Mouse (Mus musculus) embryonic facial prominence, embryonic 15.5 days (tissue): ENCODE measurements around the gene Rhpn2. TPM values are rescaled to one million over a fixed set of nuclear protein-coding genes. Genes with fewer than 3 reads are reported as not detected.
A peak's percentile ranks its signal among the peaks of the same experiment; 100 is the strongest.

Source experiments
- ATAC-seq: fragments of 200-750 bp; cut with Nextera tagmentation; 2 replicates; pipeline ENCODE4 v1.8.0; 2017; ENCODE audit warnings: low read depth, moderate TSS enrichment; ENCODE audit not compliant: insufficient number of reproducible peaks, low FRiP score, low TSS enrichment
- H3K27ac ChIP-seq: fragments of 300-500 bp; sonication (generic); replicated peaks from 2 replicates; pipeline ENCODE4 v1.5.1; 2015; ENCODE audit warnings: mild to moderate bottlenecking, inconsistent platforms
- H3K27me3 ChIP-seq: fragments of 300-500 bp; sonication (generic); 2 replicates; pipeline ENCODE4 v1.6.1; 2015; ENCODE audit warnings: inconsistent platforms
- H3K36me3 ChIP-seq: fragments of 300-500 bp; sonication (generic); 2 replicates; pipeline ENCODE4 v1.6.1; 2015; ENCODE audit warnings: mild to moderate bottlenecking, inconsistent platforms
- H3K4me1 ChIP-seq: fragments of 300-500 bp; sonication (generic); 2 replicates; pipeline ENCODE4 v1.6.1; 2015; ENCODE audit warnings: inconsistent platforms
- H3K4me2 ChIP-seq: fragments of 300-500 bp; sonication (generic); replicated peaks from 2 replicates; pipeline ENCODE4 v1.6.1; 2015; ENCODE audit warnings: mild to moderate bottlenecking, inconsistent platforms
- H3K4me3 ChIP-seq: fragments of 300-500 bp; sonication (generic); replicated peaks from 2 replicates; pipeline ENCODE4 v1.5.1; 2015; ENCODE audit warnings: mild to moderate bottlenecking, inconsistent platforms
- H3K9ac ChIP-seq: fragments of 300-500 bp; sonication (generic); 2 replicates; pipeline ENCODE4 v1.6.1; 2015; ENCODE audit warnings: inconsistent platforms
- H3K9me3 ChIP-seq: fragments of 300-500 bp; sonication (generic); replicated peaks from 2 replicates; pipeline ENCODE4 v1.6.1; 2016; ENCODE audit warnings: inconsistent platforms
- whole genome bisulfite sequencing: fragments of 180-500 bp; shearing (Covaris S2); methylation state at CpG from one replicate; pipeline ENCODE4 v1.1.7; 2015; 5-methylcytosine and 5-hydroxymethylcytosine counted together
- polyA plus RNA-seq: library from polyadenylated mRNA; unstranded; fragments of >200 nt; fragmentation: Nextera tagmentation; extraction: Ambion mirVana; gene quantifications from 2 replicates; pipeline ENCODE4 v1.2.1, GENCODE M21; 2015

Gene Rhpn2
- polyA plus RNA-seq, 1 experiment from 2014 or later, result 5.2 TPM

DNA sequence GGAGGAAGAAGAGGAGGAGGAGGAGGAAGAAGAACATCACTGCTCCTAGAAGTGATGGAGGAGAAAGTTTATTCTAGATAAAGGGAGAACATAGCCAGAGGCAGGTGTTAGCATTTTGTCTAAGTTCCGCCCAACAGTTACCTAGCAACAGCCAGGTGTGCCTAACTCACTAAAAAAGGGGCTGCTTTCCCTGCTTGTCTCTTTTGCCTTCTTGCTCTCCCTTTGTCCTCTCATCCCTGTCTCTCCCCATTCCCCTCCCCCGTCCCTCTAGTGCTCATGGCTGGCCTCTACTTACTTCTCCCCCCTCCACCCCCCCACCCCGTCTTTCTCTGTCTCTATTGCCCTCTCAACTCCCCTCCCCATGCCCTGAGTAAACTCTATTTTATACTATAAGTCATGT is 11.8 kb upstream of the Rhpn2 start:
- Histone ChIP-seq H3K4me3 (no peak overlapping the region), H3K36me3 (no peaks in the 10 kb centered on the region), H3K9ac (no peak overlapping the region), H3K27me3 (no peaks in the 10 kb centered on the region), H3K9me3 (no peaks in the 10 kb centered on the region), H3K4me2 (no peak overlapping the region), H3K27ac (no peak overlapping the region), H3K4me1 (peaks cover 12% of the 10 kb centered on the region)
- 30% methylated on average over 3 of the region's 3 CpGs for WGBS
- ATAC-seq, result no peak

DNA sequence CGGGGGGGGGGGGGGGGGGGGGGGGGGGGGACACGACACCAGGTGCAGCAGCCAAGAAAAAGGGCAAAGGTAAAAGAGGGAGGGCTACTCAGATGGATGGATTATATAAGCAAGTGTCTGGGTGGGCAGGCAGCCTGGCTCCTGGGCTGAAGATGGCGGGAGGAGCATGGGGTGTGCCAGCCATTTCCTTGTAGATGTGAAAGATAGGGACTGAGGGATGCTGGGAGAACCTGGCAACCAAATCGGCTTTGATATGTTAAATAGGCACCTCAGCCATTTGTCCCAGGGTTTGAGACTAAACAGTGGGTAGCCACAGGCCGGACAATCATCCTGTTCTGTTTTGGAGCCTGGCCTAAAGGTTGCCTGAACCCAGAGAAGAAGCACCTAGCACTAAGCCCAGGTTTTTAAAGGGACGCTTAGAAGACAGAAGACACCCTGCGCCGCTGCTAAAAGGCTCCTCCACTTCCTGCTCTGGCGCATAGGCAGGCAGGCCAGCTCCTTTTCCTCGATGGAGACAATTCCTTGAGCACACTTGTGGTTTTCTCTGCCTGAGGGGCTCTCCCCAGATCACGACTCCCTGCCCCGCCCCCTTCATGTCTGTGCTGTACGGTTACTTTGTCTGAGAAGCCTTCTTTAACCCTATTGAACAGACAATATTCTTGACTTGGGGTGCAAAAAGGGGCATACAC is 11.1 kb upstream of the Rhpn2 start:
- H3K36me3 ChIP-seq, result no peaks in the 10 kb centered on the region
- no peak overlapping the region for H3K27ac ChIP-seq
- H3K4me2 ChIP-seq, result peak overlapping the region; percentile 28
- no peaks in the 10 kb centered on the region for H3K9me3 ChIP-seq
- ATAC-seq, result no peak
- H3K9ac ChIP-seq, result 0 out of 2 replicates have a peak overlapping the region, but pooled peaks have one; percentile 23
- no peaks in the 10 kb centered on the region for H3K27me3 ChIP-seq
- H3K4me3 ChIP-seq, result no peak overlapping the region
- 7% methylated on average over 11 of the region's 13 CpGs for WGBS
- H3K4me1 ChIP-seq, result peaks cover 7% of the 10 kb centered on the region

DNA sequence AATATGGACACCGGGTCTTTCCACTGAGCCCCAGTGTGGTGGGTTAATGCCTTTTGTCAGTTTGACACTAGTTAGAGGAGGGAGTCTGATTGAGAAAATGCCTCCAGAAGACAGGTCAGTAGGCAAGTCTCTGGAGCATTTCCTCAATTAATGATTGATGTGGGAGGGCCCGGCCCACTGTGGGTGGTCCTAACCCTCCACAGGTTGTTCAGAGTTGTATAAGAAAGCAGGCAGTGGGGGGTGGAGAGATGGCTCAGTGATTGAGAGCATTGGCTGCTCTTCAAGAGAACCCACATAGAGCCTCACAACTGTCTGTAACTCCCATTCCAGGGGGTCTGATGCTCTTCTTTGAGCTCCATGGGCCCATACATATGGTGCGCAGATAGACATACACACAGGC is 2.4 kb upstream of the Rhpn2 start:
- Histone ChIP-seq H3K36me3 (no peaks in the 10 kb centered on the region), H3K9ac (no peak overlapping the region), H3K4me3 (no peak overlapping the region), H3K27me3 (peaks cover 16% of the 10 kb centered on the region), H3K4me1 (peaks cover 21% of the 10 kb centered on the region), H3K27ac (no peak overlapping the region), H3K4me2 (no peak overlapping the region), H3K9me3 (no peaks in the 10 kb centered on the region)
- WGBS, result 57% methylated on average over 3 of the region's 3 CpGs
- ATAC-seq, result no peak

DNA sequence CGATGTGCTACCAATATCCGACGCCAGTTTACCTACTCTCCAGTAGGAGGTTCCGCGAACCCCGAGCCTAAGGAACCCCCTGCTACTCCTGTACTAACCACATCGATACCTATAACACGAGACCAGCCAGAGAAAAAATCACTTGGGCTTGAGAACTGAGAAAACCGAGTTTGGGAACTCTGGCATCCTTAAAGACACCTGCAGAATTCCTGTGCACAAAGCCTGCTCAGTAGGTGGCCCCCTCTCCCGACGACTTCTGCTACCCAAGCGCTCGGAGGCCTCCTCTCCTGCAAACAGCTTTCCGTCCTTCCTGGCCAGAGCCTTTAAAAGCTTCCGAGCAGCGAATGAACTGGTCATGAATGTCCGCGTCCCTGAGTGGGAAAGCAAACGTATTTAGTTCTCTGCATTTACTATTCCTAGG is 729 bp upstream of the Rhpn2 start:
- Histone ChIP-seq H3K4me1 (peaks cover 21% of the 10 kb centered on the region), H3K27me3 (peaks cover 22% of the 10 kb centered on the region), H3K27ac (peak overlapping the region; percentile 80), H3K4me2 (peak overlapping the region; percentile 98), H3K9ac (peak overlapping the region; percentile 26; the same call in 1 of the 2 replicates), H3K36me3 (no peaks in the 10 kb centered on the region), H3K4me3 (peak overlapping the region; percentile 67), H3K9me3 (no peaks in the 10 kb centered on the region)
- WGBS, result under 1% methylated on average over 19 of the region's 19 CpGs
- no peak for ATAC-seq

DNA sequence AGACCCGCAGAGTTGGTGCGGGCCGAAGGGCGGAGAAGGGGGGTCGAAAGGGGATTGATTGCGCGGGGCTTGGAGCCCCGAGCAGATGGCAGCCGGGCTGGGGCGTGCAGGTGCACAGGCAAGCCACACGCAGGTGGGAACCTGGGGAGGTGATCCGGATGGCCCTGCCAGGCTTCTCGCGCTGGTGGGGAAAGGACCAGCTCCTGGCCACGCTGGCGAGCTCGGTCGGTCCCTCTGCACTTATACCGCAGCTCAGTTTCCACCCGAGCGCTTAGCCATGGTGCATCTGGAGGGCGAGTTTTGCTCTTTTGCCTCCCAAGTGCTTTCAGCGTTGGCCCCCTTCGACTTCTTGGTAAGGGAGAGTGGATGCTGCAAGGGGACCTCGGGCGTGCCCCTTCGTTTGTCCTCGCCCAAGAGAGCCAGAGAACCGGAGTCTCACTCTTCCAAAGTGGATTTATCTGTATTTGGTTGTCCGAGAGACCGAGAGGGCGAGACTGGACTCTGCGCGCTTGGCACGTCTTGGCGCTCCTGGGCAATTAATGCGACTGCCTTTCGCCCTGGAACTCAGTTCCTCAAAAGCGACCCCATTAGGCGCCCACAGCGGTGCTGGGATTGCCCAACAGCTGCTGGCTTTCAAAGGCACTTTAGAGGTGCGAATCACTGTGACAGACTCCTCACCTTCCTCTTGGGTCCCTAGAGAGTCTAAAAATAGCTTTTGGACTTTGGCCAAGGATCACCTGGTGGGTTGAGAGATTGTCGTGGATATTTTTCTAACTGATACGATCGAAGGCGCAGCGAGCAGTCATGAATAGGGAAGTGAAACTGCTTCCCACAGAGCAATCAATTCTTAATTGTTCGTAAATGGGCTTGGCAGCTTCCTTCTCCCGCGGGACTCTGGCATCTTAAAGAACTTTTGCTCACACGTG is 820 bp downstream of the Rhpn2 start:
- no peak overlapping the region; the same call in 1 of the 2 replicates for H3K27ac ChIP-seq
- peak overlapping the region; percentile 98 for H3K4me2 ChIP-seq
- WGBS, result under 1% methylated on average over 51 of the region's 51 CpGs
- peaks cover 23% of the 10 kb centered on the region for H3K4me1 ChIP-seq
- H3K4me3 ChIP-seq, result peak overlapping the region; percentile 67
- H3K27me3 ChIP-seq, result peaks cover 22% of the 10 kb centered on the region
- H3K36me3 ChIP-seq, result no peaks in the 10 kb centered on the region
- peak overlapping the region; percentile 47 for H3K9ac ChIP-seq
- no peak; the same call in none of the 2 replicates for ATAC-seq
- no peaks in the 10 kb centered on the region for H3K9me3 ChIP-seq

DNA sequence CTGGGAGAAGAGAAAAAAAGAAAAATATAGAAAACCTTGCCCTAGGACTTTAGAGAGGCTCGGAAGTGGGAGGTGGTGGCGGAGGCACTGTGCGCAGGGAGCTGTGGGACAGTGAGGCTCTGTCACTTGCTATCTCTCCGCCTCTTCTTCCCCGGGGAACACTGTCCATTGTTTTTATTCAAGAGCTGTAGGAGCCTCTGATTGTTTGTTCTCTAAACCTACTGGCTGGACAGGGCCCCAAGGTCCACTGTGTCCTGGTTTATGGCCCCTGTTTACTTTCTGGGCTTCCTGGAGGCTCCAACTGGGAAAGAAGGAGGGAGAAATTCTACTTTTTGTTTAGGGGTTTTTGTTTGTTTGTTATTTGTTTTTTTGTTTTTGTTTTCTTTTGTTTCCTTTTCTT is 6.2 kb downstream of the Rhpn2 start:
- Histone ChIP-seq H3K4me3 (no peak overlapping the region), H3K27ac (peak overlapping the region; percentile 53; the same call in 1 of the 2 replicates), H3K36me3 (no peaks in the 10 kb centered on the region), H3K4me1 (0 out of 2 replicates have a peak, but pooled peaks cover 6% of the 10 kb centered on the region), H3K27me3 (peaks cover 15% of the 10 kb centered on the region), H3K9ac (no peak overlapping the region), H3K9me3 (no peaks in the 10 kb centered on the region), H3K4me2 (no peak overlapping the region)
- 30% methylated on average over 5 of the region's 5 CpGs for WGBS
- no peak for ATAC-seq

DNA sequence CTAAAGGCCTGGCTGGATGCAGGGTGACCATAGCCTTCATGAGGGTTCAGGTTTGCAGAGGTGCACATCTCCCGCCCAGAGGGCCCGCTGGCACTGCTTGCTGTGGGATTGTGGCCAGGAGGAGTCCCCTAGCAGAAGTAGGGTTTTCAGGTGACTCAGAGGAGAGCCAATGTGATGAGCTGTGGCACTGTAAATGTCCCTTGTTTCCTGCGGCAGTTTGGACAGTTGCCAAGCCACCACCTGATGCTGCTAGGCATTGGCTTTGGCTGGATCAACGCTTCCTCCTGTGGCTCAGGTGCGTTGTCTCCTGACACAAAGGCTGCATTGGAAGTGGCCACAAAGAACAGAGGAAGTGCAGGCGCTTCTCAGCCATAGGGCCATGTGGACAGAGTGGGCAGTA is 7.3 kb downstream of the Rhpn2 start:
- Histone ChIP-seq H3K9me3 (no peaks in the 10 kb centered on the region), H3K9ac (no peak overlapping the region), H3K4me1 (0 out of 2 replicates have a peak, but pooled peaks cover 6% of the 10 kb centered on the region), H3K4me2 (no peak overlapping the region), H3K27me3 (peaks cover 9% of the 10 kb centered on the region; the same call in 1 of the 2 replicates), H3K27ac (no peak overlapping the region), H3K36me3 (no peaks in the 10 kb centered on the region), H3K4me3 (no peak overlapping the region)
- WGBS, result 73% methylated on average over 6 of the region's 6 CpGs
- peak; percentile 63; the same call in 1 of the 2 replicates for ATAC-seq

DNA sequence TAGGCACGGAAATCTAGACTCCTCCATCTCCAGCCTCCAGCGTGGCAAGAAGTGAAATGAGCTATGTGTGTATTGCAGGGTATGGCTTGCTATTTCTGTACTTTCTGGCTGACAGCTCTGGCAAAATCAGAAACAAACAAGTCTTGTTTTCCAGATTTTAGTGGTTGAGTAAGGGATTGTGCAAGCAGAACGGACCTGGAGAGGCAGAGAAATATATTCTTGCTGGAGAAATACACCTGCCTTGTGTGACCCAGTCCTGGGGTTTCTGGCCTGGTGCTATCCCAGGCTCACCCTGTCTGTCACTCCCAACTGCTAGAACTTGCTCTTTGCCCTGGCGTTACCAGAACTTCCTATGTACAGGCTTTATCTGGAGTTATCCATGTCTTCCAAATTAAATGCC is 8.5 kb downstream of the Rhpn2 start:
- 0 out of 2 replicates have a peak, but pooled peaks cover 6% of the 10 kb centered on the region for H3K4me1 ChIP-seq
- H3K27ac ChIP-seq, result no peak overlapping the region
- WGBS, result 57% methylated on average over 4 of the region's 4 CpGs
- H3K4me3 ChIP-seq, result no peak overlapping the region
- no peaks in the 10 kb centered on the region for H3K36me3 ChIP-seq
- H3K9me3 ChIP-seq, result no peaks in the 10 kb centered on the region
- no peak overlapping the region for H3K9ac ChIP-seq
- no peak overlapping the region for H3K4me2 ChIP-seq
- ATAC-seq, result no peak
- no peaks in the 10 kb centered on the region for H3K27me3 ChIP-seq

DNA sequence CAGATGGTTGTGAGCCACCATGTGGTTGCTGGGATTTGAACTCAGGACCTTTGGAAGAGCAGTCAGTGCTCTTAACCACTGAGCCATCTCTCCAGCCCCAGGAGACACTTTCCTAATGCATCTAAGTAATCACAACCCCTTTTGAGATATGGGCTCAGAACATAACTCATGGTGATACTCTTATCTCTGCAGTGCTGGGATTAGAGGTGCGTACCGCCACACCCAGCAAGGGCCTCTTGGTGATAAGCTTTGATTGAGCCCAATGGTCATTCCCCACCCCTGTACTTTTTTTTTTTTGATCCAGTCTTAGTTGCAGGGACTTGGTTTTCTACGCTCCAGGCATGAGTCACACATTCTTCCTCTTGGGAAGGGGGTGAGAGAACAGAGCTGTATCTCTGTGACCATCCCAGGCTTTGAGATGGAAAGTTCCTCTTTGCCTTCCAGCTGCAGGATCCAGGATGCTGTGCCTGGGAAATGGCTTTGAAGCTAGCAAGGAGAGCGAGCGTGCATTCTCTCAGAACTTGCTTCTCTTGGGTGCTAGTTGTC is 10.9 kb downstream of the Rhpn2 start:
- 89% methylated on average over 5 of the region's 5 CpGs for WGBS
- H3K27me3 ChIP-seq, result no peaks in the 10 kb centered on the region
- 0 out of 2 replicates have a peak, but pooled peaks cover 4% of the 10 kb centered on the region for H3K4me1 ChIP-seq
- no peaks in the 10 kb centered on the region for H3K36me3 ChIP-seq
- H3K4me2 ChIP-seq, result no peak overlapping the region
- no peak for ATAC-seq
- no peaks in the 10 kb centered on the region for H3K9me3 ChIP-seq
- H3K9ac ChIP-seq, result no peak overlapping the region
- H3K27ac ChIP-seq, result no peak overlapping the region
- H3K4me3 ChIP-seq, result no peak overlapping the region

DNA sequence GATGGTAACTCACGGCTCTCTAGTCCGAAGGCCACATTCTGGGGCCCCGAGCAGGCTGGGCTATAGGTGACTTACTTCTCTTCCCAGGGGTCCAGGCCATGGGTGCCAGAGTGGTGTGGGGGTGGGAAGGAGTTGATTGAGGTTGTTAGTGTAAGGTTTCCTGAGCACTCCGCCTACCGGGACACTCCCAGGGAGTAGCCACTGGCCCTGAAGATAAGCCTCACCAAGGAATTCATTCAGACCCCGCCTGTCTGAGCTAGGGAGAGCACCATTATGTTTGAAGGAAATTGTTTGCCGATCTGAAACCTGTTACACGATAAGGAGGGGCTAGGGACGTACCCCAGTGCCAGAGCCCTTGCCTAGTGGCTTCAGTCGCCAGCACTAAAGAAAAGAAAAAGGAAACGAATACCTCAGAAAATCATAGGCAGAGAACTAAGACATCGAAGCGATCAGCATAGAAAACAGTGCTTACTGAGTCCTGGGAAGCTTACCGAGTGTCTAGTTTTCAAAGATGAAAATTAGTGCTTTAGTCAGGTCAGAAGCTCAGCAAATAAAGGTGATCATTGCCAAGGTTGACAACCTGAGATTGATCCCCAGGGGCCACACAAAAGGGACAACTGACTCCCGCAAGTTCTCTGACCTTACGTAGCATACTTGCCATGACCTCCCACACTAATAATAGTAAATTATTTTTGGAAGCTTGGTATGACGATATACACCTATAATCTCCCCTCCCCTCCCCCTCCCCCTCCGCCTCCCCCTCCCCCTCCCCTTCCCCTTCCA is 14.1 kb downstream of the Rhpn2 start:
- WGBS, result 69% methylated on average over 17 of the region's 18 CpGs
- no peaks in the 10 kb centered on the region for H3K4me1 ChIP-seq
- no peaks in the 10 kb centered on the region for H3K36me3 ChIP-seq
- no peaks in the 10 kb centered on the region for H3K27me3 ChIP-seq
- H3K9ac ChIP-seq, result no peak overlapping the region
- H3K27ac ChIP-seq, result no peak overlapping the region
- no peaks in the 10 kb centered on the region for H3K9me3 ChIP-seq
- H3K4me3 ChIP-seq, result no peak overlapping the region
- ATAC-seq, result no peak
- H3K4me2 ChIP-seq, result no peak overlapping the region
